Mouse (Mus musculus) urinary bladder, postnatal 36 days (tissue): ENCODE results near the gene Trmt61a.
A peak's percentile ranks its signal among the peaks of the same experiment; 100 is the strongest.

ENCODE experiments used
- DNase-seq, 2 experiments: peaks; one replicate each; pipeline ENCODE4 v3.0.0; 2022; ENCODE audit warnings: low spot score in 2 of 2, mixed read lengths in 1 of 2

Gene Trmt61a

DNA sequence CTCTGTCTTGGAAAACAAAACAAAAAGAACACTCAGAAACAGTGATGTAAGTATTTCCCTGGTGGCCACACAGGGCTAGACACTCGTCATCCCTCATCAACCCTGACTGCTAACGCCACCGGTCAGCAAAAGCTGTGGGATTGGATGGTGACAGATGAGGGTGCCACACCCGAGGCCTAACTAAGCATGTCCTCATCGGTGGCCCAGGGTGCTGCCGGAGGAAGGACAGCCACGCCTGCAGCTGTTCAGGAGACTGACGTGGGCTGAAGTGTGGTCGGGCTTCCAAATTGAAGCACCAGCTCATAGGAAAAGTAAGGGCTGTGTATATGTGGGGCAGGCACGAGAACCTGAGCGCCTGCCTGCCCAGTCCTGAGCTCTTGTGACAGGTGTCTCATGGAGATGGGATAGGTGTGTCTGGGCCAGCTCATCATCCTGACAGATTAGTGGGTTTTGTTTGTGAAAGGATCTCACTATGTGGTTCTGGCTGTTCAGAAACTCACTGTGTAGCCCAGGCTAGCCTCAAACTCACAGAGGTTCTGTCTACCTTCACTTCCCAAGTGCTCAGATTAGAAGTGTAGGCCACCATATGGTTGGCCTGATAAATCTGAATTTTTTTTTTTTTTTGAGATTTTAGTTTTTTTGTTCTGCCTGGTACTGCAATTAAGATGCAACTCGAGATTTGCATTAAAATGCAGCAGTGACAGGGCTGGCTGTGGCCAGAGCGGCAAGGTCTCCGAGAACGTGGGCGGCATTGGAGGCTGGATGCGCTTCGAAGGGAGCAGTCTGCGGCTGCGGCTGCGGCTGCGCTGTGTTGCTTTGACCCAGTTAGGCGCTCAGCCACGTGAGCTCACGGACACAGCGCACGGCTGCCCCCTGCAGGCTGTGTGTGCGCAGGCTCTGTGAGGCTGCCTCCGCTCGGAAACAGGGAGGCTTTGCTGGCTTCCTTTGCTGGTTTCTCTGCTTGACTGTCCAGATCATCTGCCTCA, 54.2 kb downstream of the Trmt61a start:
- DNase-seq: peak; percentile 71 to 86

DNA sequence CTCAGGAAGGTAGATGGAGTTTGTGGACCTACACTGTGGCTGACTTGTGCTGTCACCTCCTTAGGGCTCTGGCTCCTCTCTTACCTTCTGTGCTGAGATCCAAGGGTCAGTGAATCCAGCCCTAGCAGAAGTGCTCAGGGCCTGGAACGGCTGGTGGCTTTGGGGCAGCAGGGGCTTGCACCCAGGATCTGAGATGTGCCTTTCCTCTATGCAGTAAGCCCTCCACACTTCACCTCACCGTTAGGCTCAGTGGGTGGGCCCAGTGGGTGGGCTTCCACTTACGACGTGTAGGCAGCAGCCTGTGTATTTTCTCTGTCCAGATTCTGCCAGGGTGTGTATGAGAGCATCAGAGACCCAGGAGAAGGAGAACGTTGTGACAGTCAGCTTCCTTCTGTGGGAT, 55.0 kb downstream of the Trmt61a start:
- no peak for DNase-seq
